Mouse (Mus musculus) CD8-positive naive resting alpha-beta T cell, adult 57 days (primary cell): ENCODE results near the gene Naxd. TPM values are rescaled to one million over a fixed set of nuclear protein-coding genes. Genes with fewer than 3 reads are reported as not detected.

Source experiments
- total RNA-seq: library from RNA; stranded (reverse); gene quantifications from one replicate; pipeline ENCODE4 v1.2.4, GENCODE M21; 2023

The Naxd gene
- 47.5 TPM for total RNA-seq

GRCm38 (mm10) chr8:11497017-11497990, at the start of gene Naxd:
Naxd (plus strand) TSS chr8:11497506.

GRCm38 (mm10) chr8:11477811-11478761, 19.2 kb upstream of the Naxd start, which contains the start of gene Rab20:
Rab20 (minus strand) TSS chr8:11478710.

GRCm38 (mm10) chr8:11550281-11550948, 53.1 kb downstream of the Naxd start, which contains the start of gene Cars2:
Cars2 (minus strand) TSS chr8:11550783.

GRCm38 (mm10) chr8:11554799-11555719, 57.8 kb downstream of the Naxd start, which contains the start of gene Ing1:
Ing1 (plus strand) TSS chr8:11555571.

Other genes with a start within 250 kb of the Naxd start
- gene Col4a2, start 184.7 kb upstream of the Naxd start, total RNA-seq, result 0.21 TPM
- 0.15 TPM for gene Col4a1, start 184.7 kb upstream of the Naxd start, total RNA-seq
- gene Rab20, start 18.8 kb upstream of the Naxd start, total RNA-seq, result 9.5 TPM
- 38.2 TPM for gene Cars2, start 53.3 kb downstream of the Naxd start, total RNA-seq
- gene Ing1, start 58.1 kb downstream of the Naxd start, total RNA-seq, result 65.6 TPM
- gene Ankrd10, start 138.3 kb downstream of the Naxd start, total RNA-seq, result 108 TPM
- gene 1700016D06Rik, start 203.6 kb downstream of the Naxd start, total RNA-seq, result not detected
- 64.6 TPM for gene Arhgef7, start 230.2 kb downstream of the Naxd start, total RNA-seq